Mouse (Mus musculus) inflammation-experienced regulatory T-cells, adult 6 months (primary cell): ENCODE results near the gene Itpkb. TPM values are rescaled to one million over a fixed set of nuclear protein-coding genes. Genes with fewer than 3 reads are reported as not detected.
A peak's percentile ranks its signal among the peaks of the same experiment; 100 is the strongest.
"Not testable (repeated sequence)": the region's sequence is repeated elsewhere in the genome, so short reads cannot be mapped to it uniquely, and the experiment has no call there.

Experiments
- ATAC-seq: one replicate; pipeline ENCODE4 v1.8.0; 2017
- polyA plus RNA-seq, 3 experiments: library from polyadenylated mRNA; unstranded; fragments of 100-300 nt; shearing (Covaris generic); gene quantifications; one replicate each; pipeline ENCODE4 v1.2.1; 2017

Gene Itpkb
- polyA plus RNA-seq, 3 experiments from 2014 or later, result 25.3 to 58.2 (median 55.2) TPM

DNA sequence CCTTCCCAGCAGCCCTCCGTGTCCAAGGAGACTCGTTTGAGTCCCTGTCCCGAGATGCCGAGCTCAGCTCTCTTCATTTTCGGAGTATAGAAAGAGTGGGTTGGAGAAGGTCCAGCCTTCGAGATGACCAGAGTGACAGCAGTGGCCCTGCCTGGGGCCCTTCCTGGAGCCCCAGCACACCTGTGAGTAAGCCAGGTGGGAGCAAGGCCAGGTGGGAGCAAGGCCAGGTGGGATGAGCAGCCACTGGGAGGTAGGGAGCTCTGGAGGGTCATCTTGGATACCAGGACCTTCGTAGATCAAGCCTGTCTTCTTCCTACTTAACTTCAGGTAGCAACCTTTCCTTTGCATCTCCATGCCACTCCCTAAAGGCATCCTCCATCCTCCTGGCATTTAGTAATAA is 37.8 kb downstream of the Itpkb start:
- ATAC-seq, result no peak

DNA sequence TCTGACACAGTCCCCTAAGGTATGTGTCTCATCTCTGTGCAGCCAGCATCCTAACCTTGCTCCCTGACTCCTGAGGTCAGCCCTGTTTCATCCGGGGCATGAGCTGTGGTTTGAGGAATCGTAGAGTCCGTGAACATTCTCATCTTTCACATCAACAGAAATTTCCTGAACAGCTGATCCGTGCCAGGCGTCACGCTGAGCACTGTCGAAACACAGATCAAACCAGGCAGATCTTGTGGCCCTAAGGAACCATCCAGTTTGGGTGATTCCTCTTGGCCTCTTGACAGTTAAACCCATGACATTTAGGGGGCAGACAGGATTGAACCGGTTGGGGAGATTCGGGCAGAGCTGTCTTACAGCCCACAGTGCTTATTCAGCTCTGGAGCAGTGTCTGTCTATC is 38.4 kb downstream of the Itpkb start:
- ATAC-seq, result no peak

DNA sequence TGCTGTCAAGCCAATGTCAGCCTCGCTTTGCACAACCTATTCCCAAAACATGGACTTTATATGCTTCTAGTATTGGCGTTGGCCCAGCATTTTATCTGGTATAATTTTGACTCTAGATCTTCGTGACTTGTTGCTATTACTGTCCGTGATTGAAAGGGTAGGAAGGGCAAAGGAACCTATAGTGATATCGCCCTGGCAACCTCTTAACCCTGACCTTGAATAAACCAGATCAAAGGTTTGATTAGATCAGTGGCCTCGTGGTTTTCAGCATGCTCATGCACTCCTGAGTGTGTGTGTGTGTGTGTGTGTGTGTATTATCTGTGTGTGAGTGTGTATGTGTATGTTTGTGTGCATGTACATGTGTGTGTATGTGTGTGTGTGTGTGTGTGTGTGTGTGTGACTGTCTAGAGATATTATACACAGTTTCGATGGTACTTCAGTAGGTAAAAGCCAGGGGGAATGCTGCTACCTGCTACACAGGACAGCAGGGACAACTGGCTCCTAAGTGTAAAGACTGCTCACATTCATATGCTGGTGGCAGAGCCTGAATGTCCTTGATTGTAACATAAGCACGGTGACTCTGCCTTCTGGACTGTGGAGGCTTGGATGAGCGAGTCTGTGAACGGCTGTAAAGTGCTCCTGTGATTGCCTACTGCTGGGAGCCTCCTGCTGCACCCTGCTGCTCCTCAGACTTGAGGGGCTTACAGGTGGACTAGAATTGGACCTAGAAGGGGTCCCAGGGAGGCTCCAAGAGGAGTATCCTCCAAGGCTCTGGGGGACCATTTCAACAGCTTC is 40.8 kb downstream of the Itpkb start:
- peak; percentile 27 for ATAC-seq

DNA sequence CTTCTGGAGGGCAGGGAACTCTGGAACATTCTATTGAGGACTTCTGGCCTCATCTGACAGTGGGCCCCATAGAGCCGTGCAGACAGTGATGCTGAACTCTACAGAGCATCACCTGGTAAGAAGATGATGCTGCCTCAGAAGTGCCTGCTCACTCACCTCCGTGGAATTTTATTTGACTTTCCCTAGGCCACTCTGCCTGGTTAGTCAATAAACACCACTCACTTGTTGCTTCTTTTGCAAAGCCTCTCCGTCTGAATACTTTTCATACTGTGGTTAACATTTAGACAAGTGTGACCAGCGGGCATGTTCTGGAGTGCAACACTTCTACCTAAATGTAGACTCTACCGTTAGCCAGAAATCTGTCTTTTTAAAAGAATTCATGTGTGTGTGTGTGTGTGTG is 42.0 kb downstream of the Itpkb start:
- ATAC-seq, result not testable (repeated sequence)

DNA sequence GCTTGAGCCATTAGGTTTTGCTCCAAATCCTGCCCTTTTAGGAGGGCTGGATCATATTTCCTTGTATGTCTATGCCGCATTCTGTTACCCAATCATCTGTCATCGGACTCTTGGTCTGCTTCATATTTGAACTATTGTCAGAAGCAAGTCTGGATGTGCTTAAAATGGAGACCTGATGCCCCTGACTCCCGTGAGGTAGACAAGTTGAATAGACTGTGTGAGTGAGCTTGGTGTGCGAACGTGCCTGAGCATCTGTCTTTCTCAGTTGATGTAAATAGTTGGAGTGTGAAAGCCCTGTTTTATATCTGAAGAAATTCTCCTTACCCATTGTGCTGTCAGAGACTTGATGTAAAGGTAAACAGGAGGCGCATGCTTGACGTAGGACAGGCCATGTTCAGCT is 46.3 kb downstream of the Itpkb start:
- no peak for ATAC-seq

DNA sequence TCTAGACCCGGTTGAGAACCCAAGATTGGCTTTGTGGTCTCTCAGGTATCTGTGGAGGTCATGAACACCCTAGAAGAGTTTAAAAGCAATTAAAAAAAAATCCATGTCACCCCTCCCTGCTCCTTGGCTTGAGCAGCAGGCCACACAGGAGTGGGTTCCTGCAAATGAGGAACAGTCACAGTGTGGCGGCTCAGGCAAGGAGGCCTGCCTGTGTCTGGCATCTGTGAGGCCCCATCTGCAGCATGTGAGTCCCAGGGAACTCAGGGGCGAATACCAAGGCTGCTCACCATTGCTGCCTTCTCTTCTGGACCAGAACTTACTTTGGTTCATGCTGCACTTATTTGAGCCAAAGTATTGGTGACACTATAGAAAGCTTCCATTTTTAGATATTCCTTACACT is 49.3 kb downstream of the Itpkb start:
- no peak for ATAC-seq

DNA sequence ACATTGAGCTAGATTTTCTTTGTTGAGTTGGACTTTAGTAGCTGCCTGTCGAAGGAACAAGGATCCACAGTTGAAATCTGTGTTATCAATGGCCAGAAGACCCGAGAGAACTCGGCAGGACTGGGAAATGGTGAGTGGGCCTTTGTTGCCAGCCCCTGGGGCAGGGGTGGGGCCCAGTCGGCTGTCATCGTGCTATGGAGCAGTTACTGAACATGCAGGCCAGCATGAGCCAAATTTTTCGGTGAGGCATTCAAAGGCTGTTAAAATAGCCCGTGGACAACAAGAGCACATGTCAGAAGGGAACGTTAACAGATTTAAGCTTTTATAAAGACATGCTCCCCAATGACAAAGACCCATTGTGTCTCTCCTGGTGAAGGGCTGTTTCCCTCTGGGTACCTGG is 52.1 kb downstream of the Itpkb start:
- ATAC-seq, result no peak

DNA sequence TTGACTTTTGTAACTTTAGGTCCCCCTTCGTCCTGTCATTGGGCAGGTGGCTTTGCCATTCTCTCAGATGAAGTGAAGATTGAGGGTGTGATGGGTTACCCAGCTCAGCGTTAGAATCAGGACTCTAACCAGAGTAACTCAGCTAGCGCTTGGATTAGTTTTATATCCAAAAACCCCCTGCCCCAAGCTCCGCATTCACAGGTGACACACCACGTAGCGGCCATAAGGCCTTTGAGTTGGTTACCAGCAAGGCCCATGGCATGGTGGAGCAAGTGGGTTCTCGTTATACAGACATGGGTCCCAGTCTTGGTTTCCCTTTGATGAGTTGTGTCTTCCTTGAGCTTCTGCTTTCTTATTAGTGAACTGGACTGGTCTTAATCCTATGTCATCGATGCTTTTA is 53.6 kb downstream of the Itpkb start:
- ATAC-seq, result no peak

DNA sequence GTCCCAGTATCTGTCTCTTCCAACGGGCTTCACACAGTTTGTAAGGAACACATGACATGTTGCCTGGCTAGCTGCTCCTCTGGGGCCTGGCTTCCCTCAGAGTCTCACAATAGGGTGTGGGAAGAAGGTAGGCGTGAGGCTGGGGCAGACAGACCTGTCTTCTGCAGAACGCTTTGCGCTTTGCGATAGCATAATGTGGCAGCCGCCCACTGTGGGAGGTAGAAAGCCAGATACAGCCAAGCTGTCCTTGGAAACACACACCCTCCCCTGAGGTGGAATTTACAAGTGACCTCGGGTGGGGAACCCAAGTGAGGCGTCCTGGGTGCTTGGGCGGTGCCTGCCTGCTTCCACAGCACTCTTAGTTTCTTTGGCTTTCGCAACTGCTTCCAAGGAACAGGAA is 54.2 kb downstream of the Itpkb start:
- no peak for ATAC-seq

DNA sequence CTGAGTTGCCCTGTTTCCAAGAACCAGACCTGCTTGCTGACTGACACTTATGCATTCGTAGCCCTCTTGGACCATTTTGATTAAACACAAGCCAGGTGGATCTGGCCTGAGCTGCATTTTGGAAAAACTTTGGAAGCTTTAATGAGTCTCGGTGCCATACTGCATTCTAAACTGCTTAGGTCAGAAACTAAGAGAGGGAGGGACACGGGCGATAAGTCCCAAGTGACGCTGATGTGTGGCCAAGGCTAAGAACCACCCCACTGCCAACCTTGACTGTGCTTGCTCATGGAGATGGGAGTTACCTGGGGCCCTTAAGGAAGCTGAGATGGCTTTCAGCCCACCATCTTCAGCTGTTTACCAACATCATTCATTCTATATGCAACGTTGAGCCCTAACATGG is 55.0 kb downstream of the Itpkb start:
- no peak for ATAC-seq

DNA sequence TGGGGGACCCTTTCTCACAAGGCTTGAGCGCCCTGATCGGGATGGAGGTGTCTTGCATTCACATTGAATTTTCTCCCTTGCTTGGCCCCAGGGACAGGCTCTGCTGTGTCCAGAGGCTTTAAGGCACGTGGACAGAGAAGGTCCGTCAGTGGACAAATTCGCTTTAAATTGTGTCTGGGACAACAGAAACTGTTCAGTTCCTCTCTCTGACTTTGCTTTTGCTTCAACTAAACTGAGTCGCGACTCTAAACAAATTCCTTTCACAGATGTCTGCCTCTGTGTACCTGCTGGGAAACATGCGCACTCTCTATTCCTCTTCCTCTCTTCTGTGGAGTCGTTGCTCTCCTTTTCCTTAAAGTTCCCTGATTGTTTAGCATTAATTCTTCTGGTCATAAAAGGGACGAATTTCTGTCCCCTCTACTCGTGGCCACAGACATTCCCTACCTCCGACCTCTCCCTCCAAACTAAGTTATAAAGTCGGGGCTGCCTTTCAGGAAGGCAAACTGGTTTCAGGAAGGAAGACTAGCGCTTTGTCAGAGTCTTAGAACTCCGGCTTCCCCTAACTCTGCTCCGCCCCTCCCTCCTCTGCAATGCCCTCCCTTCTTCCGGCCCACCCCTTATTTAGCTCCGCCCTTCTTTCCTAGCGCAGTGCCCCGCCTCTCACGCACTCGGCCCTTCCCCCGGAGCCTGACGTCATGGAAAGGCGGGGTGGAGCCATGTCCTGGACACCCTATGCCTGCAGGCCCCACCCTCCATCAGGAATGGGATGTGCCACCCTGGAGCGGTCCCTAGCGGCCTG is 56.9 kb downstream of the Itpkb start:
- peak; percentile 65 for ATAC-seq

DNA sequence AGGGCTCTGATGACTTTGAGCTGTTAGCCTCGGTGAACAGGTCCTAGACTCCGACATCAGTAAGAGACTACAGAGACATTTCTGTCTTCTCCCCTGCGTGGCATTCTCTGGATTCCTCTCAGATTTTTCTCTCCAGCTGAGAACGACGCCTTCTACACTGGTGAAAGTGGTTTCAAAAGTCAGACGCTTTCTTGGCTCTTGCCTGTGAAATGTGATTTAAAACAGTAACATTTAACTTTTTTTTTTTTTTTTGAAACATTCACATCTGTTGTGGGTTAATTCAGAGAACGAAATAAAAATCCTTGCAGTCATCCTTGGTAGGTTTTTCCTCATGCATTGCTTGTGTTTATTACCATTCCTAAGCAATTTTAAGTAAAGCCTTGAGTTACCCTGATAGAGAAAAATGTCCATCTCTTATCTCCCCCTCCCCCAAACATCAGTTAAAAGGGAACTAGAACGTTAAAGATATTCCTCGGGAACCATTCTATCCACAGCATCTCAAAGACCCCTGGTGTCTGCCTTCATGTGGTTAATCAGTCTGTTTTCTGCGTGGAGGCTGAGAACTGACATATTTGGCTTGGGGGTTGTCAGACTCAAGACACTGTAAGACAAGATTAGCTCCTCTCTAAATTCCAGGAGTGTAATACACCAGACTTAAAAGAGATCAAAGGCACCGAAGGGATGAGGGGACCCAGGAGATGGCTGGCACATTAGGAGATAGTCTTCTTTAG is 57.6 kb downstream of the Itpkb start:
- ATAC-seq, result no peak

DNA sequence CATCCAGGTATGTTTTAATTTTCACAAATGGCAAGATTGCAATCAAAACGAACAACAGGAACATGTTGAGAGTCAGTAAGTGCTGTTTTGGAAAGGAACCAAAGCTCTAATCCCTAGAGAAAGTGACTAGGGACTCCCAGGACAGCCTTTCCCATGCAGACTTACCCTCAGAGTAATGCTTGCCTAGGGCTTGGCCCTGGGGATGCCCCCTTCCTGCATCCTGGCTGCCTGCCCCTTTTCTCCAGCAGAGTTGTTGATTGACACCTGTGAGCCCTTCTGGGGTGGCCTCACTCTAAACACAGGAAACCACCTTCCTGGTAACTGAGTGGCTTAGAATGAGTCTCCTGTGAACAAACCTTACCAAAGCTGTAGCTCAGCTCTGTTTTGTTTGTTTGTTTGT is 58.2 kb downstream of the Itpkb start:
- peak; percentile 58 for ATAC-seq

DNA sequence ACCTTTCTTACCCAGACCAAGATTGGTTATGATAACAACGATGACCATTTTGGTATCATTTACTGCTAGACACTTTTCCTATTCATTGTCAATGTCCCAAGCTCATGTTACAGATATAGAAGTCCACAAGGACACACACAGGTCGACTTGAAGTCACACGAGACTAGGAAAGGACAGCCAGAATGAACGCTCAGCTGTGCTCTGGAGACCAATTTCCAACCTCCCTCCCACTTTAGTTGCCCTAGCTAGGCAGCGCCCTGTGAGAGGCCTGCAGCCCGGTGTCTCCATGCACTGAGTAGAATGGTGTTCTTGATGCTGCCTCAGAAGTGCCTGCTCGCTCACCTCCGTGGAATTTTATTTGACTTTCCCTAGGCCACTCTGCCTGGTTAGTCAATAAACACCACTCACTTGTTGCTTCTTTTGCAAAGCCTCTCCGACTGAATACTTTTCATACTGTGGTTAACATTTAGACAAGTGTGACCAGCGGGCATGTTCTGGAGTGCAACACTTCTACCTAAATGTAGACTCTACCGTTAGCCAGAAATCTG is 59.0 kb downstream of the Itpkb start:
- ATAC-seq, result not testable (repeated sequence)

DNA sequence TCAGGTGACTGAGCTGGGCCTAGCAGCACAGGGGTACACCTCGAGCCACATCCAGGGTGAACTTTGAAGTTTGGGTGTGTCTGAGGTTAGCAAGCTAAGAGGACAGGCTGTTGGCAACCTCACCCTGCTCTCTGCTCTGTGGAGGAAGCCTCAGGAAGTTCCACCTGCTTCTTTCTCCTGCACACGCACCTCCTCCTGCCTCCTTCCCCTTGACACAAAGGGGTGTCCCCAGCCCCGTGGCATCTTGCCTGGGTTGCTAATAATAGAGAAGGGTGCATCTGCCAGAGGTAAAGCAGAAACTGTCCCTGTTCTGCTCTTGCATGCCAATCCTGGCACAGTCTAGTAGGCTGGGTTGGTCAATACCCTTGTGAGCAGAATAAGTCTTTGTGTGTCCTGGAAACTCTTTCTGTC is 60.0 kb downstream of the Itpkb start:
- peak; percentile 59 for ATAC-seq

DNA sequence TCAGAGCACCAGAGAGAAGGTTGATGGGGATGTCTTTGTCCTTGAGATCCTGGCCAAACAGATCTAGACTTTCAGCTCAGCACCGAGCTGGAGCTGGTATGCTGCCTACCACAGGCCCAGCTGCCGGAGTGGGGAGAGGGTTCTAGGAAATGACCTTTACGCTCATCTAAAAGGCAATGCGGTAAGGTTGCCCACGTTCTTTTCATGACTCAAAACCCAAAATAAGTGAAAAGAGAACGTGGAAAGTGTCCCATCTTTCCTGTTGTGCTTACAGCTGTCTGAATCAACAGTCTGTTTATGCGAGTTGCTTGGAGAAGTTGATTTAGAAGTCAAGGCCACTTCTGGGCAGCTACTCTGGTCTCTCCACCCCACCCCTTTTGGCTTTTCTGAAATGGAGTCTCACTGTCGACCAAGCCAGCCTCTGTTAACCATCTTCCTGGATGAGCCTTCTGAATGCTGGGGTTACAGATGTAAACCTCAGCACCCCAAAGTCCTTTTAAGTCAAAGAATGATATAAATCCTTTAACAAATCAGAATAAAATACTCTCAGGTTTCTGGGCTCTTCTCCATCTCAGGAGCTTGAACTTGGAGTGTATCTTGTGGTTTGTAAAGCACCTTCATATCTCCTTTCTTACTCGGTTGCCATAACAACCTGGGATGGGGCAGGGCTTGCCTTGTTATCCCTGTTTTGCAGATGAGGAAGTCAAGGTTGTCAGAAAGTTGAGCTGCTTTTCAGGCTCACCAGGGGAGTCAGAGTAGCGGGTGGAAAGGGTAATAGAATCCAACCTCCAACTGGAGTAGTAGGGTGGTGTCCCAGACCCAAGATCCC is 60.7 kb downstream of the Itpkb start:
- ATAC-seq, result peak; percentile 3

DNA sequence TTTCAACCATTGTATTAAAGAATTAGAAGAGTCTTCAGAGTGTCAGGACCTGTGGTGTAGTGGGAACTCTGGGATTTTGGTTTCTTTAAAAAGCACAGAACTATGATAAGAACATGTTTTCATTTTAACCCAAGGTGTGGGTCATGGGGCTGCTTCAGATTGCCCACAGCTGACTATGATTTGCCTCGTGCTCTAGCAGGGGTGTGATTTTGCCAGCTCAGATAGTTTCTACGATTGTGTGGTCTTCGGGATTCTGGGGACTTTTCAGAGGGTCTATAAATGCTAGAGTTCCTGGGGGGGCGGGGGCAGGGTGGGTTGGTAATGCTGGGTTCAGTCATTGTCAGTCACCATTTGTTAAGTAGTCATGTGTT is 61.3 kb downstream of the Itpkb start:
- no peak for ATAC-seq

DNA sequence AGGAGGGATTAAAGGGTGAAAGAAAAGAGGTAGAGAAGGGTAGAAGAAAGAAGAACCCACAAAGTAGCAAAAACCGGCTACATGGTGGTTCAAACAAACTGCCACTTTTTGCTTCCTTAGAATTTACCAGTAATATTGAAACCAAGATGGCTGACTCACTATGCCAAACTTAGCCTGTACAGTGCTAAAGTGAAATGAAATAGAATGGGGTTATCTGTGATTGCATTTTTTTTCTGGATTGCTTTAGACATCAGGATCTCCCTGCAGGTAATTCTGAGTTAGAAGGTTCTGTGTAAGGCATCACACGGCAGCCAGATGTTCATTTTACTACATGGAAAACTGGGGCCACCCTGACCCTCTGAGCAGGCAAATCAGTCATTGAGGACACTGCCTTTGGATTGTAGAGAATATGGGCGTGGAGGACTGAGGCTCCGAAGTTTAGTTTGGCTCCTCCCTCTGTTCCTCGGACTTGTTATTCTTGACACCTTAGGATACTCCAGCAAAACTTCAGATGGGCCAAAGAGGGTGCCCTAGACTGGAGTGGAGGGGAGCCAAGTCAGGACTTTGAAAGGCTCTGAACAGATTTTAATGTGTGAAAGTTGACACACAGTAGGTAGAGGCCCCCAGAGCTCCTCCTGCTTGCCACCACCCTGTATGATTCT is 62.0 kb downstream of the Itpkb start:
- ATAC-seq, result no peak

DNA sequence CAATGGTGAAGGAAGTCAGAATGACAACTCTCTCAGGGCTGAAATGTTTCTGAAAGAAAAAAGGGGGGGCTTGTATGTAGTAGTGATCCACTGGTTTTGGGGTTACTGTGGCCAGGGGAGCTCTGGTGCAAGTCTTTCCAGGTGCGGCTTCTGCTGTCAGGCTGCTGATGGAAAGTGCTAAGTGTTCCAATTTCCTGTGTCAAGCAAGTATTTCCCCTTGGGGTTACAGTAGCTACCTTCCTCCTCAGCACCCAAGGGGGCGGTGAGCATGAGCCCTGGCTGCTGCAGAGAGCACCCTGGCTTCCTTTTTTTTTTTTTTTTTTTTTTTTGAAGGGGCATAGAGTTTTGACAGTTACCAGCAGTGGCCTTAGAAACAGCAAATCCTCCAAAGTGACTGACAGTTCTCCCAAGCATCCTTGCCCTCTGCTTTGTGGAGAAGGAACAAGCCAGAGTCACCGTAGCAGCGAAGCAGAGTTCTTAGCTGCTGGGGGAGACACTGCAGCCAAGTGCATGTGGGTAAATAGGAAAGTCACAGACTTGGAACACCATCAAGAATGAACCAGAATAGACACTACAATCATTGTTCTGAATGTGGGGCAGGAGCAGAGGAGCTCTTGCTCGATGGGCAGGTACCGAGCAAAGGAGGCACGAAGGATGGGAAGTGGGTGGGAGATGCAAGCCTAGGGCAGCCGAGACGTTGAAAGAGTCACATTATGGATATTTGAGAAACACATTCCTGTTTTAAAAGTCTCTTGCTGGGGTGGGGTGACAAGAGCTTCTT is 62.9 kb downstream of the Itpkb start:
- ATAC-seq, result peak; percentile 22

DNA sequence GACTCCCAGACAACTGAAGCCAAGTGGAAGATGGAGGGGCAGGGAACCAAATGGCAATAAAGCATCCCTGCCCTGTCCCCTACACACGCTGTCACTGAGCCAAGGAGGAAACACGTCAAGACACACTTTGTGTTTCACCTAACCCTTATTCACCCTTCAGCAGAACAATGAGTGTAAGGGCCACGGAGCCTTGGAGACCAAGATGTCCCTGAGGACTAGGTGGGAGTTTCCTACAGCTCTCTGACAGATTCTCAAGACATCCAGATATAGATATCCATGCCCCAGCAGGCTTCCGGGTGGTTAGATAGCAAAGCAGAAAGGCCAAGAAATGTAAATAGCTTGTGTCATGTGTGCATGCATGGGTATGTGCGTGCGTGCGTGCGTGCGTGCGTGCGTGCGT is 63.6 kb downstream of the Itpkb start:
- no peak for ATAC-seq

DNA sequence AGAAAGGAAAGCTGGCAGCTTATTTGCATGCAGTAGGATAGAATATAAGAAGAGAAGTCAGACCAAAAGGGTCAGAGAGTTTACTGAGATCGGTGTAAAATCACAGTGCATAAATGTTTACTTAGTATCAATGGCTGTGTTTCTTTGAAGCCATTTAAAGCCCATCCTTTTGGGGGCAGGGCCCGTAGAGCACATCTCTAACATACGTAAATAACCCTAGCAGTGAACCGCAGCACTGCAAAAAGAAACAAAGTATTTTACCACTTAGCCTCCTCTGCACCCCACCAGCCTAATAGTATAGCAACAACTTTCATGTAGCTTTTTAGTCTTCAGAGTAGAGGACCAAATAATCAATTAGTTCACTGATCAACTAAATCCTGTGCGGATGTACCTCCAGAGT is 67.4 kb downstream of the Itpkb start:
- ATAC-seq, result peak; percentile 20
